Mouse (Mus musculus) hindbrain, postnatal 0 days (tissue): ENCODE results near the gene Aldh18a1. TPM values are rescaled to one million over a fixed set of nuclear protein-coding genes. Genes with fewer than 3 reads are reported as not detected.

ENCODE experiments used
- ATAC-seq: fragments of 200-750 bp; cut with Nextera tagmentation; 2 replicates; pipeline ENCODE4 v1.8.0; 2017; ENCODE audit warnings: mild to moderate bottlenecking, moderate TSS enrichment, moderate library complexity
- DNase-seq: peaks from one replicate; pipeline ENCODE4 v3.0.0-alpha.2; 2015; ENCODE audit warnings: low spot score
- H3K27ac ChIP-seq: fragments of 300-500 bp; sonication (generic); 2 replicates; pipeline ENCODE4 v1.5.1; 2014; ENCODE audit warnings: mild to moderate bottlenecking
- H3K27me3 ChIP-seq: fragments of 300-500 bp; sonication (generic); 2 replicates; pipeline ENCODE4 v1.6.1; 2014; ENCODE audit warnings: low read length, mixed read lengths; ENCODE audit not compliant: insufficient read depth
- H3K36me3 ChIP-seq: fragments of 300-500 bp; sonication (generic); 2 replicates; pipeline ENCODE4 v1.6.1; 2014; ENCODE audit warnings: low read length, mixed read lengths; ENCODE audit not compliant: insufficient read depth
- H3K4me1 ChIP-seq: fragments of 300-500 bp; sonication (generic); 2 replicates; pipeline ENCODE4 v1.6.1; 2014; ENCODE audit warnings: antibody characterized with exemption, low read length, mixed read lengths; ENCODE audit not compliant: insufficient read depth
- H3K4me2 ChIP-seq: fragments of 300-500 bp; sonication (generic); 2 replicates; pipeline ENCODE4 v1.6.1; 2014; ENCODE audit warnings: low read depth, mild to moderate bottlenecking, low read length, moderate library complexity, mixed read lengths
- H3K4me3 ChIP-seq: fragments of 300-500 bp; sonication (generic); 2 replicates; pipeline ENCODE4 v1.5.1; 2014; ENCODE audit warnings: low read length
- H3K9ac ChIP-seq: fragments of 300-500 bp; sonication (generic); replicated peaks from 2 replicates; pipeline ENCODE4 v1.6.1; 2014; ENCODE audit warnings: mild to moderate bottlenecking, low read length, moderate library complexity, mixed read lengths
- H3K9me3 ChIP-seq: fragments of 300-500 bp; sonication (generic); 2 replicates; pipeline ENCODE4 v1.6.1; 2016; ENCODE audit warnings: low read length, mixed read lengths
- CTCF ChIP-seq: IDR thresholded peaks from 2 replicates; pipeline ENCODE4 v1.5.1; 2016; ENCODE audit warnings: antibody characterized with exemption, control low read depth, low read depth
- WGBS: fragments of 180-500 bp; shearing (Covaris S2); extraction: QIAGEN DNeasy Blood & Tissue Kit; methylation state at CpG from one replicate; pipeline ENCODE4 v1.1.7; 2014; 5-methylcytosine and 5-hydroxymethylcytosine counted together
- polyA plus RNA-seq: library from polyadenylated mRNA; unstranded; fragments of >200 nt; fragmentation: Nextera tagmentation; extraction: Ambion mirVana; gene quantifications from 2 replicates; pipeline ENCODE4 v1.2.1, GENCODE M21; 2015
- total RNA-seq: library from RNA; depleted of rRNA; stranded (reverse); fragments of >200 nt; gene quantifications from 2 replicates; pipeline ENCODE4 v1.2.3, GENCODE M21; 2014; rRNA removed

Gene Aldh18a1
- 57.0 and 57.7 TPM in 2 replicates for total RNA-seq
- polyA plus RNA-seq, result 32.5 and 33.0 TPM in 2 replicates

DNA sequence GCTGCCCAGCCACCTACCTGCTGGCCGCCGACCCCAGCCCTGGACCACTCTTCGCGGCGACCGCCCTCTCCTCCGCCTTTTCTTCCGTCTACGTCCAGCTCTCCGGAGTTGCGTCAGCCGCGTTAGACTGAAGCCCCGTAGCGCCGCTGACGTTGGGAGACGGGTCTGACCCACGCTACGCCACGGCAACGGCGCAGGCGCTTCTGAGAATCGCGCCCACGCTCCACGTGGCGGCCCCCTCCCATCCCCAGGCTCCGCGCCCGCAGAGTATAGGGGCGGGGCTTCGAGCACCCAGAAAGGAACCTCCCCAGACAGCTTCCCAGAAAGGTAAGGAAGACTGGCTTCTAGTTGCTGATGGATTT is at the start of gene Aldh18a1:
Gene Aldh18a1 (minus strand): TSS at position 171 of the 362 bp plus-strand sequence.
- Histone ChIP-seq H3K36me3 (no peaks in the 10 kb centered on the region; the same call in 1 of the 2 replicates), H3K9me3 (no peaks in the 10 kb centered on the region), H3K4me1 (peaks cover 8% of the 10 kb centered on the region), H3K4me2 (peak within 1 kb of the TSS; percentile 92), H3K27ac (peak within 1 kb of the TSS; percentile 78), H3K4me3 (peak within 1 kb of the TSS; percentile 76), H3K27me3 (no peaks in the 10 kb centered on the region), H3K9ac (peak within 1 kb of the TSS; percentile 65)
- under 1% methylated on average over 32 of the region's 34 CpGs for WGBS
- peak; percentile 98 for DNase-seq
- peak; percentile 96 for ATAC-seq
- no peak; the same call in 1 of the 2 replicates for TF ChIP-seq CTCF

DNA sequence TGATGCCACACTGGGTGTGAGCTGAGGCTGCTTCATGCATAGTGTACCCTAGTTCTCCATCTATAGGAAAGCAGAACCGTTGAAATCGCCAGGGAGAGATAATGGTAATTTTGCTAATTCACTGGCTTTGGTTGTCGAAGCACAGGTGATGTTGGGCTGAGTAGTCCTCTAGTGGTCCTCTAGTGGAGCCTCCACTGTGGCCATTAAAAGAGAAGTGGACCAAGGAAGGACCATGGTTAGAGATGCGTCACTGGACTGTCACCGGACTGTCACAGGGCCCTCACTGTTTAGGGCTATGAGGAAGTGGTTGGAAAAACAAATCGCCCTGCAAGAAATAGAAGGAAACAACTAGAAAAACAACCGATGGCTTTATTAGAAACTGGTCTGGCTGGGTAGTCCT is 49.3 kb upstream of the Aldh18a1 start:
- TF ChIP-seq CTCF, result no peak
- Histone ChIP-seq H3K4me1 (no peaks in the 10 kb centered on the region), H3K9ac (no peak overlapping the region), H3K9me3 (no peaks in the 10 kb centered on the region), H3K4me2 (no peak overlapping the region), H3K27me3 (no peaks in the 10 kb centered on the region), H3K36me3 (no peaks in the 10 kb centered on the region), H3K27ac (no peak overlapping the region), H3K4me3 (no peak overlapping the region)
- 88% methylated on average over 7 of the region's 7 CpGs for WGBS
- no peak for ATAC-seq
- no peak for DNase-seq

DNA sequence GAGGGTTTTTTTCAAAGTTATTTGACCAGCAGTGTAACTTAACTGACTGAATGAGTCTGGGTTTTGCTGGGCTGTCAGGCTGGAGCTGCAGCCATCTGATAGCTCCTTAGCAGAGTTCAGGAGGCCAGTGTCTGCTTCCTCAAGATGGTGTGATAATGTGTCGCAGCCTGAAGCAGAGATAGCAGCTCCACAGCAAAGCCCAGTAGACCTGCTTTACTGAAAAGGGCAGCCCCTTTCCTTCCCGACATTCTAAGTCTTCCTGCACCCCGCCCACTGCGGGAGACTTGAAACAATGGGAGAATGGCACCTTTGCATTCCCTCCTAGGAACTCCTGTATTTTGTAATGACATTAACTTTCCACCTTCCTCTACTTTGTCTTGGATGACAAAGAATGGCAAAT is 48.8 kb upstream of the Aldh18a1 start:
- DNase-seq (no peak), ATAC-seq (no peak)
- Histone ChIP-seq H3K27me3 (no peaks in the 10 kb centered on the region), H3K36me3 (no peaks in the 10 kb centered on the region), H3K4me3 (no peak overlapping the region), H3K27ac (no peak overlapping the region), H3K9ac (no peak overlapping the region), H3K4me1 (no peaks in the 10 kb centered on the region), H3K9me3 (no peaks in the 10 kb centered on the region), H3K4me2 (no peak overlapping the region)
- TF ChIP-seq CTCF, result no peak
- 60% methylated on average over 4 of the region's 4 CpGs for WGBS

DNA sequence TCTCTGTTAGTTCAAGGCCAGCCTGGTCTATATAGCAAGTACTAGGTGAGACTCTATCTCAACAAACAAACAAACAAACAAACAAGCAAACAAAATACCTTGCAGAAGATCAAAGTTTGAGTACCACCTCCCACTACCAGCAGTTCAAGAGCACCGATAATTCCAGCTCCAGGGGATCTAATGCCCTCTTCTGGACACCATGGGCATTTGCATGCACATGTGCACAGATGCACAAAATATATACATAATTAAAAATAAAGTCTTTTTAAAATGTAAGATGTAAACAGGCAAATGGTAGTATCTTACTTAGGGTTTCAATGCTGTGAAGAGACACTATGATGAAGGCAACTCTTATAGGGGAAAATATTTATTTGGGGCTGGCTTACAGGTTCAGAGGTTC is 44.9 kb upstream of the Aldh18a1 start:
- WGBS, result 73% methylated on average over 1 of the region's 1 CpGs
- Histone ChIP-seq H3K4me1 (no peaks in the 10 kb centered on the region), H3K9ac (no peak overlapping the region), H3K27ac (no peak overlapping the region), H3K36me3 (no peaks in the 10 kb centered on the region), H3K4me2 (no peak overlapping the region), H3K4me3 (no peak overlapping the region), H3K9me3 (no peaks in the 10 kb centered on the region), H3K27me3 (no peaks in the 10 kb centered on the region)
- ATAC-seq (no peak), DNase-seq (no peak)
- TF ChIP-seq CTCF, result peak; percentile 28

DNA sequence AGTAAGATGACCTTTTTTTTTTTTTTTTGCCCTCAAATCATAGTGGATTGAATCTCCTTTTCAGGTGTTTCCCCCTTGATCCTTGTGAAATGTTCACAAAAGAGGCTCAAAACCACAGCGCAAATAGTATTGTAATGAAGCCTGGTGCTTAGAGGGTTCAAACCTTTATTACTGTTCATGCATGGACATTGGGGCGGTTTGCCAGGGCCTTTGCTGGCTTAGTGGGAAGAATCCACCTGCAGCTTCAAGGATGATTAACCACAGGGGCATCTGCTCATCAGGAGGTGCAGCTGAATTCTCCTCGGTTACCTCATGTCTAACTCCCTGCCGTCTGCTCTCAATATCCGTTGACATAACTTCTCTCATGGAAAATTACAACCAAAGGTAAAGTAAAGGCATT is 44.4 kb upstream of the Aldh18a1 start:
- no peak overlapping the region for H3K9ac ChIP-seq
- ATAC-seq (no peak), DNase-seq (no peak)
- 70% methylated on average over 5 of the region's 5 CpGs for WGBS
- no peak overlapping the region for H3K27ac ChIP-seq
- H3K4me1 ChIP-seq, result no peaks in the 10 kb centered on the region
- TF ChIP-seq CTCF, result no peak
- no peaks in the 10 kb centered on the region for H3K27me3 ChIP-seq
- H3K36me3 ChIP-seq, result no peaks in the 10 kb centered on the region
- no peaks in the 10 kb centered on the region for H3K9me3 ChIP-seq
- H3K4me3 ChIP-seq, result no peak overlapping the region
- no peak overlapping the region for H3K4me2 ChIP-seq

DNA sequence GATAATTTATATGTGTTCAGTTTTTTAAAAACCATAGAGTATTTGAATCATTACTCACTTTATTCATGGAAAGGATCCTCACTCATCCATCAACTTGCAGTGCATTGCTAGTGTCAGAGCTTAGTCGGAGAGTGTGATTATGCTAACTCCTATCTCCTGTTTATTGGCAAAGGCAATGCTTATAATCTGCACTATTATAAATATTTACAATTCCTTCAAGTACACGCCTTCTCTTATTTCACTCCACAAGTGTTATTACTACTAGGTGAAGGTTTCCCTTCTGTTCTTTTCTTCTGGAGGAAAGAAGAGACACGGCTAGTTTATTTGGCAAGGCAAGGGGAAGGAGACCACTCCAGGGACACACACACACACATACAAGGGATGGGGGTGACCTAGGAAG is 43.9 kb upstream of the Aldh18a1 start:
- H3K9ac ChIP-seq, result no peak overlapping the region

DNA sequence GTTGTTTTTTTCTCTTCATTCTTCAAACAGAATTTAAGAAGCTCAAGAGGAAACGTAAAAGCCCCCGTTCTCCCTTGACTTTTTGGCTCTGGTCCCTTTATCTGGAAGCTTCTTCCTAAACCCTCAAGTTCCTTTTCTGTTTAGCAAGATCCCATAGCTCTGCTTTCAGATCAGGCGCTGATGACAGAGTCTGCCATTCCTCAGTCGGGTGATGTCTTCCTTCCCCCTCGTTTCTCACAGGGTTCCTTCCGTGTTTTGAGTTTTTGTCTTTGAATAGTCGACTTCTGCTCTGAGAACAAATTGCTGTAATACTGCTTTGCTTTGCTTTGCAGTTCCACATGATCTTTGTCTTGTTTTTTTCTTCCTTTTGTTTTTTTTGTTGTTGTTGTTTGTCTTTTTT is 42.3 kb upstream of the Aldh18a1 start:
- Histone ChIP-seq H3K27me3 (no peaks in the 10 kb centered on the region), H3K4me2 (no peak overlapping the region), H3K4me3 (no peak overlapping the region), H3K27ac (no peak overlapping the region), H3K36me3 (no peaks in the 10 kb centered on the region), H3K4me1 (no peaks in the 10 kb centered on the region), H3K9ac (no peak overlapping the region), H3K9me3 (no peaks in the 10 kb centered on the region)
- 75% methylated on average over 7 of the region's 7 CpGs for WGBS
- no peak for DNase-seq
- no peak for TF ChIP-seq CTCF
- no peak for ATAC-seq

More for the DNA sequence above, 43.9 kb upstream of the Aldh18a1 start:
- no peak for ATAC-seq
- no peak for TF ChIP-seq CTCF
- DNase-seq, result no peak
- Histone ChIP-seq H3K9me3 (no peaks in the 10 kb centered on the region), H3K4me1 (no peaks in the 10 kb centered on the region), H3K4me2 (no peak overlapping the region), H3K4me3 (no peak overlapping the region), H3K27me3 (no peaks in the 10 kb centered on the region), H3K36me3 (no peaks in the 10 kb centered on the region), H3K27ac (no peak overlapping the region)
- 85% methylated on average over 3 of the region's 3 CpGs for WGBS
